Mouse (Mus musculus): ENCODE data around the gene Hdac10. TPM values are rescaled to one million over a fixed set of nuclear protein-coding genes. Genes with fewer than 3 reads are reported as not detected.

Gene Hdac10
- polyA plus RNA-seq, 1 experiment = 33.1 TPM

DNA sequence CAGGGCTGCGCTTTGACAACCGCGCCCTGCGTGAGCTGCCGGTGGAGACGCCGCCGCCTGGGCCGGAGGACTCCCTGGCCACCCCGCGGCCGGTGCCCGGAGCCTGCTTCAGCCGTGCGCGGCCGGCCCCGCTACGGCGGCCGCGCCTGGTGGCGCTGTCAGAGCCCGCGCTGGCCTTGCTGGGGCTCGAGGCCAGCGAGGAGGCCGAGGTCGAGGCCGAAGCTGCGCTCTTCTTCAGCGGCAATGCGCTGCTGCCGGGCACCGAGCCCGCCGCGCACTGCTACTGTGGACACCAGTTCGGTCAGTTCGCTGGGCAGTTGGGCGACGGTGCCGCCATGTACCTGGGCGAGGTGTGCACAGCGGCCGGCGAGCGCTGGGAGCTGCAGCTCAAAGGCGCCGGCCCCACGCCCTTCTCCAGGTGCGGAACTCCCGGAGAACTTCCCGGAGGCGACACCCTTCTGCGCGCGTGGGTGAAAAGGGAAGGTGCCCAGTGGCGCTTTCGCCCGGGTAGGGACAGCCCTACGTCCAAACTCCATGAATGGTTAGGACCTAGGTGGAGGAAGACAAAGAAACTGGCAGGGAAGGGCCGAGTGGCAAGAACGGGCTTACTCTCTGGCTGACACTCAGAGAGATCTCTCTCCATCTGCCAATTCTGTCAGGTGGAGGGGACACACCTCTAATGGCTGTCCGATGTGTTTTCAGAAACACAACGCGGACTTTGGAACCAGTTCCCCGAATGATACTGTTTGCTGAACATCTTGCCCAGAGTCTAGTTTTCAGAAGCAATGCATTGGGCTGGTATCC is 39.0 kb downstream of the Hdac10 start:
- peak; percentile 13 for DNase-seq (ENCODE audit: low read depth)
- no peak for TF ChIP-seq POLR2A (IDR thresholded peaks at IDR 0.05; ENCODE audit: borderline replicate concordance, extremely low read depth, insufficient read depth, insufficient read length, poor library complexity, severe bottlenecking)
- TF ChIP-seq CTCF (IDR thresholded peaks at IDR 0.05; ENCODE audit: borderline replicate concordance, extremely low read depth, insufficient read depth, insufficient read length) = no peak

DNA sequence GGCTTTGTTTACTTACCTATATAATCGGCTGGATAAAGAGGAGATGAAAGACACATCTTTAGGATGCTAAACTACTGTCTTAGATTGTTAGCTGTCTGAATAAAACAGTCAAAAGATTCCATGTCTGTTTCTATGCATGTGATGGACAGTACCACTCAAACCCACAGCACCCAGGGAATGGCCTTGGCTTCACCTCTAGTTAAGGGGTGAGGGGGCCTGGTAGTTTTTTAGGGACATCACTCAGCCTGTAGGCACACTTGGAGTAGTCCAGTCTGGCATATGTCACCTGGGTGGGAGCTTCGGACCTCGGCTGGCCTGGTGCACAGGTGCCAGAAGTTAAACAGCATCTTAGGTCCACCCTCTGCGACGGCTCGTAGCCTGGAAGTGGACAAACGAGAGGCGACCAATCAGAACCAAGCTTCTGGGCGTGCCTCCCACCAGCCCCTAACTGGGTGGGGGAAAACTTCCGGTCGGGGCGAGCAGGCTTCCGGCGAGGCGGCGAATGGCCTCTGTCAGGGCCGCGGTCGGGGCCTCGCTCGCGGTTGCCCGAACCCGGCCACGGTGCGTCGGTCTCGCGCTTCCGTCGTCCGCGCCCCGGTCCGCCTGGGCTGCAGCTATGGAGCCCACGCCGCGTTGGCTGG is 39.8 kb downstream of the Hdac10 start, which contains the start of gene Selenoo:
Gene Selenoo, plus strand, starts transcription at position 478 of the 641 bp plus-strand sequence.
- DNase-seq (ENCODE audit: low read depth) = peak; percentile 96
- TF ChIP-seq CTCF (IDR thresholded peaks at IDR 0.05; ENCODE audit: borderline replicate concordance, extremely low read depth, insufficient read depth, insufficient read length) = no peak
- peak; percentile 97 for TF ChIP-seq POLR2A (IDR thresholded peaks at IDR 0.05; ENCODE audit: borderline replicate concordance, extremely low read depth, insufficient read depth, insufficient read length, poor library complexity, severe bottlenecking)

DNA sequence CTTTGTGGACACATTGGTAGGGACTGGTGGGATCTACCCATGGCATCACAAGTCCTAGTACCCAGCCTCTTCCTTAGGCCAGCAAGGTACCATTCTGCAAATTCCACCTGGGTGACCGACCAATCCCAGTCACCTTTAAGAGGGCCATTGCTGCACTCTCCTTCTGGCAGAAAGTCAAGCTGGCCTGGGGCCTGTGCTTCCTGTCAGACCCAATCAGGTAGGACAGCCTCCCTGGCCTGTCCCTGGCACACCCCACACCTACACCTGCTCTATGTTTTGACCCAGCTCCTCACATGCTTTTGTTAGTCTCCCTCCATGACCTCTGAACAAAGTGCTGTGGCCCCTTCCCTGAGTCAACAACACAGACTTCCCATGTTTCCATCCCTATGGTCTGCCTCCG is 43.7 kb downstream of the Hdac10 start:
- DNase-seq (ENCODE audit: low read depth) = no peak
- TF ChIP-seq CTCF (IDR thresholded peaks at IDR 0.05; ENCODE audit: borderline replicate concordance, extremely low read depth, insufficient read depth, insufficient read length) (no peak), POLR2A (IDR thresholded peaks at IDR 0.05; ENCODE audit: borderline replicate concordance, extremely low read depth, insufficient read depth, insufficient read length, poor library complexity, severe bottlenecking) (no peak)

DNA sequence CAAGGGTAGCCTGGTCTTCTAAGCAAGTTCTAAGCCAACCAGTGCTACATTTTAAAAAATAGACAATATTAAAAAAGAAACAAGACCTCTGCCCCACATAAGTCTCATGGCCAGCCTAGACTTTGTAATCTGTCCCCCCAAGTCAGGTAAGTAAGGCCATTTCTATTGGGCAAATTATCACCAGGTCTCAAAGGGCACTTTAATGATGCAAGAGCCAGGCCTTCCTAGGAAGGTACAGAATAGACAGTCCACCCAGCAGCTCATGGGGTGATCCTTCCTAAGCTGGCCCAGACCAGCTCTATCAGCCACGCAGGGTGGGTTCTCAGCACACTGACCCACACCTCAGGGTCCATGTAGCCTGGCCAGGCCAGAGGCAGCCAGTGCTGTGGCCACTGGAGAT is 44.6 kb downstream of the Hdac10 start:
- TF ChIP-seq POLR2A (IDR thresholded peaks at IDR 0.05; ENCODE audit: borderline replicate concordance, extremely low read depth, insufficient read depth, insufficient read length, poor library complexity, severe bottlenecking) (no peak), CTCF (IDR thresholded peaks at IDR 0.05; ENCODE audit: borderline replicate concordance, extremely low read depth, insufficient read depth, insufficient read length) (no peak)
- DNase-seq (ENCODE audit: low read depth) = no peak

DNA sequence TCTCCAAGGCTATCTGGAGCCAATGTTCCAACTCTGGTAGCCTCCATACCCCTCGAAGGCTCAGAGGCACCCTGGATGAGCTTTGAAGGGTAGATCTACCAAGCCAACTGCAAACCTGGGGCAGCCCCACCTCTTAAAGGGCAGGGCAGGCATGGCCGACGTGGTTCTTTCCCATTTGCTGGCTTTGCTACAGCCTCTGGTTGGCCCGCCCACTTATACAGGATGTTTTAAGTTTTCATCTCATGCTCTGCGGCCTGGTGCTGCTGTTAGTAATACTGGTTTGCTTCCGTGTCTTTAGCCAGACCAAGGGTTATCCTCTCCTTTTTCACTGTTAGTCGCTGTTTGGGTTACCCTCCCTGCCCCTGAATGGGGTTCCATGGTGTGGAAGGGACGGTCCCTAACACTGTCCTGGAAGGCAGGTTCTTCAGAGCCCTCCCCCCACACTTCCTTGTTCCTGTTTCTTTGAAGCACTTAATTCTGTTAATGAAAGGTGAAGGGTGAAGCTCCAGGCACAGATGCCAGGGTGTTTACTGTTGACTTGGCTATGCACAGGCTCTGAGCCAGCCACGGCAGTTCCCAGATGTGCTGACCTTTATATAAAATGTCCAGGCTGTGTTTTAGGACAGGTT is 50.2 kb downstream of the Hdac10 start:
- no peak for TF ChIP-seq POLR2A (IDR thresholded peaks at IDR 0.05; ENCODE audit: borderline replicate concordance, extremely low read depth, insufficient read depth, insufficient read length, poor library complexity, severe bottlenecking)
- TF ChIP-seq CTCF (IDR thresholded peaks at IDR 0.05; ENCODE audit: borderline replicate concordance, extremely low read depth, insufficient read depth, insufficient read length) = no peak
- no peak for DNase-seq (ENCODE audit: low read depth)

- DNase-seq (ENCODE audit: low read depth) = peak; percentile 65
- TF ChIP-seq CTCF (IDR thresholded peaks at IDR 0.05; ENCODE audit: borderline replicate concordance, extremely low read depth, insufficient read depth, insufficient read length) (no peak), POLR2A (IDR thresholded peaks at IDR 0.05; ENCODE audit: borderline replicate concordance, extremely low read depth, insufficient read depth, insufficient read length, poor library complexity, severe bottlenecking) (no peak)
These were observed 52.3 kb downstream of the Hdac10 start for GRCm38 (mm10) chr15:89076156-89076731.

GRCm38 (mm10) chr15:89075478-89076147 is 52.9 kb downstream of the Hdac10 start:
- TF ChIP-seq CTCF (IDR thresholded peaks at IDR 0.05; ENCODE audit: borderline replicate concordance, extremely low read depth, insufficient read depth, insufficient read length) (peak; percentile 17; the same call in 1 of the 2 replicates), POLR2A (IDR thresholded peaks at IDR 0.05; ENCODE audit: borderline replicate concordance, extremely low read depth, insufficient read depth, insufficient read length, poor library complexity, severe bottlenecking) (peak; percentile 56; the same call in 1 of the 2 replicates)
- peak; percentile 95 for DNase-seq (ENCODE audit: low read depth)

- no peak for TF ChIP-seq CTCF (IDR thresholded peaks at IDR 0.05; ENCODE audit: borderline replicate concordance, extremely low read depth, insufficient read depth, insufficient read length)
- TF ChIP-seq POLR2A (IDR thresholded peaks at IDR 0.05; ENCODE audit: borderline replicate concordance, extremely low read depth, insufficient read depth, insufficient read length, poor library complexity, severe bottlenecking) = no peak
- peak; percentile 27 for DNase-seq (ENCODE audit: low read depth)
These were observed 53.7 kb downstream of the Hdac10 start, which contains the start of gene Trabd for GRCm38 (mm10) chr15:89074613-89075477. TSS of gene Trabd (plus strand) at chr15:89075124.

GRCm38 (mm10) chr15:89073993-89074603 is 54.4 kb downstream of the Hdac10 start:
- DNase-seq (ENCODE audit: low read depth) = no peak
- TF ChIP-seq POLR2A (IDR thresholded peaks at IDR 0.05; ENCODE audit: borderline replicate concordance, extremely low read depth, insufficient read depth, insufficient read length, poor library complexity, severe bottlenecking) (no peak), CTCF (IDR thresholded peaks at IDR 0.05; ENCODE audit: borderline replicate concordance, extremely low read depth, insufficient read depth, insufficient read length) (no peak)

Other genes starting within 250 kb of the Hdac10 start
- 0.25 and 0.26 TPM in 2 replicates for gene Ttll8, start 174.3 kb downstream of the Hdac10 start, polyA plus RNA-seq (2012; rRNA removed)
- 15.1 and 20.5 TPM in 2 replicates for gene Mlc1, start 149.7 kb downstream of the Hdac10 start, polyA plus RNA-seq (2012; rRNA removed)
- not detected in 2 replicates for gene Mov10l1, start 145.8 kb downstream of the Hdac10 start, polyA plus RNA-seq (2012; rRNA removed)
- gene Panx2, start 69.0 kb downstream of the Hdac10 start, polyA plus RNA-seq (2012; rRNA removed) = 14.7 and 24.0 TPM in 2 replicates
- 36.0 and 40.8 TPM in 2 replicates for gene Trabd, start 53.6 kb downstream of the Hdac10 start, polyA plus RNA-seq (2012; rRNA removed)
- gene Selenoo, start 39.6 kb downstream of the Hdac10 start, polyA plus RNA-seq (2012; rRNA removed) = 37.9 and 50.7 TPM in 2 replicates
- 45.9 and 50.3 TPM in 2 replicates for gene Tubgcp6, start 5.6 kb downstream of the Hdac10 start, polyA plus RNA-seq (2012; rRNA removed)
- 12.8 and 15.5 TPM in 2 replicates for gene Mapk12, start 12.0 kb upstream of the Hdac10 start, polyA plus RNA-seq (2012; rRNA removed)
- gene Mapk11, start 20.9 kb upstream of the Hdac10 start, polyA plus RNA-seq (2012; rRNA removed) = 61.9 and 75.4 TPM in 2 replicates
- 194 and 213 TPM in 2 replicates for gene Plxnb2, start 52.1 kb upstream of the Hdac10 start, polyA plus RNA-seq (2012; rRNA removed)
- gene Dennd6b, start 67.8 kb upstream of the Hdac10 start, polyA plus RNA-seq (2012; rRNA removed) = 134 and 196 TPM in 2 replicates
- 129 and 168 TPM in 2 replicates for gene Ppp6r2, start 82.9 kb upstream of the Hdac10 start, polyA plus RNA-seq (2012; rRNA removed)
- 186 and 229 TPM in 2 replicates for gene Sbf1, start 186.6 kb upstream of the Hdac10 start, polyA plus RNA-seq (2012; rRNA removed)
- gene Adm2, start 194.0 kb upstream of the Hdac10 start, polyA plus RNA-seq (2012; rRNA removed) = 0.11 TPM in 1 of 2 replicates, not detected in the other
- gene Miox, start 205.7 kb upstream of the Hdac10 start, polyA plus RNA-seq (2012; rRNA removed) = not detected in 2 replicates
- 26.5 and 32.5 TPM in 2 replicates for gene Lmf2, start 227.0 kb upstream of the Hdac10 start, polyA plus RNA-seq (2012; rRNA removed)
- gene Ncaph2, start 227.0 kb upstream of the Hdac10 start, polyA plus RNA-seq (2012; rRNA removed) = 126 and 172 TPM in 2 replicates
- 30.7 and 37.2 TPM in 2 replicates for gene Sco2, start 245.1 kb upstream of the Hdac10 start, polyA plus RNA-seq (2012; rRNA removed)
- gene Tymp, start 248.3 kb upstream of the Hdac10 start, polyA plus RNA-seq (2012; rRNA removed) = 3.8 and 4.6 TPM in 2 replicates